13 mouse cellular contexts compared by ENCODE assay signal in genomic region chr16:10316493-10317196, GRCm38 (mm10).
"Had no signal": no experiment of that assay in that cellular context is flagged by ENCODE, and none has a peak within 500 bp of the region (broad histone marks: within the 10 kb centered on the region; RNA-seq: fewer than 3 reads in every experiment).

No protein-coding gene starts in this region.

- H3K9me3 ChIP-seq: kidney, embryonic 15.5 days; limb, embryonic 13.5 days; liver, embryonic 15.5 days; midbrain, embryonic 12.5 days; neural tube, embryonic 13.5 days had no signal

- H3K36me3 ChIP-seq: kidney, embryonic 15.5 days; limb, embryonic 13.5 days; liver, embryonic 15.5 days; midbrain, embryonic 12.5 days; neural tube, embryonic 13.5 days had no signal

- ATAC-seq: intestine, embryonic 16.5 days; midbrain, embryonic 16.5 days had no signal

- DNase-seq: kidney, adult 2 months; kidney, postnatal 14 days; left cerebral cortex, postnatal 4 days; retina, postnatal 1 day; thymus, postnatal 14 days had no signal

- H3K4me3 ChIP-seq: kidney, embryonic 15.5 days; limb, embryonic 13.5 days; liver, embryonic 15.5 days; midbrain, embryonic 12.5 days; neural tube, embryonic 13.5 days had no signal

- H3K4me2 ChIP-seq: kidney, embryonic 15.5 days; limb, embryonic 13.5 days; liver, embryonic 11.5 days; liver, embryonic 15.5 days; midbrain, embryonic 12.5 days; neural tube, embryonic 13.5 days had no signal

- H3K9ac ChIP-seq: kidney, embryonic 15.5 days; limb, embryonic 13.5 days; liver, embryonic 15.5 days; midbrain, embryonic 12.5 days; neural tube, embryonic 13.5 days had no signal

- H3K27ac ChIP-seq: kidney, embryonic 15.5 days; limb, embryonic 13.5 days; liver, embryonic 15.5 days; midbrain, embryonic 12.5 days; neural tube, embryonic 13.5 days had no signal
